Mouse (Mus musculus): ENCODE data around the gene Bicdl1.

- TF ChIP-seq EP300 (IDR thresholded peaks at IDR 0.05; ENCODE audit: low read depth) (no peak), CTCF (IDR thresholded peaks at IDR 0.05; ENCODE audit: low read depth) (peak; percentile 60)
These were observed 87.2 kb downstream of the Bicdl1 start for GRCm38 (mm10) chr5:115644192-115644591.

All from liver, embryonic 14.5 days (tissue).